Mouse (Mus musculus) lung, adult 2 months (tissue): ENCODE measurements at regions not wholly inside any gene's neighbourhood (a gene's known extent, or its start where the extent isn't known, plus 50 kb on each side); places are given as distances from the start of the nearest gene placed in this dataset.

Source experiments
- CTCF ChIP-seq: fragments of 200-500 bp; IDR thresholded peaks from 2 replicates; pipeline ENCODE4 v1.5.1; 2011; ENCODE audit warnings: mild to moderate bottlenecking, low read length, control low read depth; ENCODE audit not compliant: insufficient read depth
- POLR2A ChIP-seq: fragments of 200-500 bp; IDR thresholded peaks from 2 replicates; pipeline ENCODE4 v1.6.1; 2011; ENCODE audit warnings: low read depth, mild to moderate bottlenecking, control low read depth, low read length, borderline replicate concordance; ENCODE audit errors: extremely low read depth

GRCm38 (mm10) chr17:26354431-26354830 lies 60.2 kb upstream of the Neurl1b start:
- TF ChIP-seq CTCF (no peak), POLR2A (no peak)
